In the genomic region with DNA sequence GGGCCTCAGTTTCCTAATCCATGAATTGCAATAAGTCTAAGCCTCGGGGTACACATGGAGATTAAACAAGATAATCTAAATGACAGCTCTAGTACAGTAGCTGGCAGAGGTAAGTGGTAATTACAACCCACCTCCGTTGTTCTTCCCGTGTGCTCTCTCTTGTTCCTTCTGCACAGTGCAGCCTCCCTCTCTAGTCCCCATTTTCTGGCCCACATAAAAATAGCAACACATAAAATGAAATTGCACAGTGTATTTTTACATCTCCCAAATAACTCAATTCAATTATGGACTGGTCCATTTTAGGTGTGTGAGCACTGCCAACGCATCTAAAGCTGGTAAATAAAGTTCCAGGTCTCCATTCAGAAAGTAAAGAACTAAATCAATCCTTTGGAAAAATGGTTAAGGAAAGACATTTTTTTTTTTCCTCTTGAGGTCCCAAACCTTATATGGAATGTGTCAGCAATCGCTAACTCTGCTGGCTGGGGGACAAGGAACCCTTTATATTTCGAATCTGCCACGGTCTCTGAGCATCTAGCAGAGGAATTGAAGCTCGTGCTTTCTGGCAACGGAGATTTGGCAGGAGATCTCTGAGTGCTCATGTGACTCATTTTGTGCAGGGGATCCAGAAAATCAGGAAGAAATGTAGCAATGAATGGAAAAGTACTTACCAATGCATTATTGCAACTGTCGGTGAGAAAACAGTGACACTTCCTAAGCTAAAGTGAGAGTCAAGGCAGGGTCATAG, we compare ENCODE assay signal across 11 mouse cellular contexts. TPM values are rescaled to one million over a fixed set of nuclear protein-coding genes. Genes with fewer than 3 reads are reported as not detected.
A peak's percentile ranks its signal among the peaks of the same experiment; 100 is the strongest.
DNase-seq lines count a peak whose midpoint lies in the region; ATAC-seq lines count a peak whose summit lies in the region.
"Had no signal": no experiment of that assay in that cellular context is flagged by ENCODE, and none has a peak within 500 bp of the region (broad histone marks: within the 10 kb centered on the region; RNA-seq: fewer than 3 reads in every experiment).

No protein-coding gene starts in this region.

- H3K9ac ChIP-seq in forebrain, embryonic 16.5 days (replicated peaks; ENCODE audit: low read depth, low read length): no peak overlapping the region
- no peak overlapping the region for H3K9ac ChIP-seq in forebrain, embryonic 13.5 days
- H3K9ac ChIP-seq in limb, embryonic 12.5 days (replicated peaks): no peak overlapping the region
- H3K9ac ChIP-seq in embryonic facial prominence, embryonic 15.5 days: no peak overlapping the region
- H3K9ac ChIP-seq: neural tube, embryonic 13.5 days had no signal

- peaks cover 8% of the 10 kb centered on the region for H3K4me1 ChIP-seq in forebrain, embryonic 16.5 days (replicated peaks; ENCODE audit: control insufficient read depth, insufficient read depth, low read length)
- H3K4me1 ChIP-seq in forebrain, embryonic 13.5 days: no peaks in the 10 kb centered on the region
- no peaks in the 10 kb centered on the region for H3K4me1 ChIP-seq in limb, embryonic 12.5 days (replicated peaks)
- H3K4me1 ChIP-seq in limb, embryonic 10.5 days: no peaks in the 10 kb centered on the region
- peaks cover 12% of the 10 kb centered on the region for H3K4me1 ChIP-seq in embryonic facial prominence, embryonic 15.5 days
- H3K4me1 ChIP-seq: neural tube, embryonic 13.5 days had no signal

- WGBS in forebrain, embryonic 16.5 days: 40% methylated on average over 10 of the region's 10 CpGs
- WGBS in forebrain, embryonic 13.5 days: 63% methylated on average over 10 of the region's 10 CpGs
- 67% methylated on average over 10 of the region's 10 CpGs for WGBS in limb, embryonic 12.5 days
- 79% methylated on average over 10 of the region's 10 CpGs for WGBS in limb, embryonic 10.5 days
- WGBS in embryonic facial prominence, embryonic 15.5 days: 35% methylated on average over 10 of the region's 10 CpGs

- H3K27me3 ChIP-seq in forebrain, embryonic 16.5 days (replicated peaks; ENCODE audit: control insufficient read depth, insufficient read depth, low read length): no peaks in the 10 kb centered on the region
- no peaks in the 10 kb centered on the region for H3K27me3 ChIP-seq in forebrain, embryonic 13.5 days
- H3K27me3 ChIP-seq in limb, embryonic 12.5 days: no peaks in the 10 kb centered on the region
- H3K27me3 ChIP-seq in limb, embryonic 10.5 days (ENCODE audit: low read depth, poor library complexity, severe bottlenecking): no peaks in the 10 kb centered on the region
- H3K27me3 ChIP-seq in embryonic facial prominence, embryonic 15.5 days: no peaks in the 10 kb centered on the region
- H3K27me3 ChIP-seq: neural tube, embryonic 13.5 days had no signal

- H3K4me3 ChIP-seq in forebrain, embryonic 16.5 days (replicated peaks; ENCODE audit: low read length): no peak overlapping the region
- H3K4me3 ChIP-seq in forebrain, embryonic 13.5 days: no peak overlapping the region
- no peak overlapping the region for H3K4me3 ChIP-seq in limb, embryonic 12.5 days (replicated peaks)
- H3K4me3 ChIP-seq in limb, embryonic 10.5 days: no peak overlapping the region
- no peak overlapping the region for H3K4me3 ChIP-seq in embryonic facial prominence, embryonic 15.5 days (replicated peaks)
- H3K4me3 ChIP-seq: left cerebral cortex, adult 2 months; neural tube, embryonic 13.5 days had no signal

- H3K27ac ChIP-seq in forebrain, embryonic 16.5 days (ENCODE audit: low read length): 0 out of 2 replicates have a peak overlapping the region, but pooled peaks have one; percentile 10
- H3K27ac ChIP-seq in forebrain, embryonic 13.5 days: no peak overlapping the region
- 0 out of 2 replicates have a peak overlapping the region, but pooled peaks have one; percentile 41 for H3K27ac ChIP-seq in limb, embryonic 12.5 days
- no peak overlapping the region for H3K27ac ChIP-seq in limb, embryonic 10.5 days
- H3K27ac ChIP-seq in embryonic facial prominence, embryonic 15.5 days (replicated peaks): peak overlapping the region; percentile 39; the same call in 1 of the 2 replicates
- H3K27ac ChIP-seq: left cerebral cortex, adult 2 months; neural tube, embryonic 13.5 days had no signal

- H3K4me2 ChIP-seq in forebrain, embryonic 16.5 days (ENCODE audit: low read length): no peak overlapping the region
- H3K4me2 ChIP-seq in forebrain, embryonic 13.5 days: no peak overlapping the region
- no peak overlapping the region for H3K4me2 ChIP-seq in limb, embryonic 12.5 days
- H3K4me2 ChIP-seq in embryonic facial prominence, embryonic 15.5 days (replicated peaks): no peak overlapping the region
- H3K4me2 ChIP-seq: neural tube, embryonic 13.5 days had no signal

- no peaks in the 10 kb centered on the region for H3K36me3 ChIP-seq in forebrain, embryonic 16.5 days (ENCODE audit: control insufficient read depth, insufficient read depth)
- no peaks in the 10 kb centered on the region for H3K36me3 ChIP-seq in forebrain, embryonic 13.5 days (ENCODE audit: poor library complexity, severe bottlenecking)
- no peaks in the 10 kb centered on the region for H3K36me3 ChIP-seq in limb, embryonic 12.5 days
- H3K36me3 ChIP-seq in limb, embryonic 10.5 days: no peaks in the 10 kb centered on the region
- H3K36me3 ChIP-seq in embryonic facial prominence, embryonic 15.5 days: no peaks in the 10 kb centered on the region
- H3K36me3 ChIP-seq: neural tube, embryonic 13.5 days had no signal

- no peak for DNase-seq in limb, embryonic 10.5 days (ENCODE audit: low spot score)
- peak; percentile 17 for DNase-seq in lung, postnatal 14 days
- DNase-seq in T-cell, adult 2 months (ENCODE audit: low spot score): no peak
- DNase-seq in testis, postnatal 14 days (ENCODE audit: low spot score): no peak
- DNase-seq: cerebellum, adult 9-11 months had no signal

- H3K9me3 ChIP-seq in forebrain, embryonic 16.5 days (ENCODE audit: control insufficient read depth, low read length): no peaks in the 10 kb centered on the region
- H3K9me3 ChIP-seq in forebrain, embryonic 13.5 days (replicated peaks): no peaks in the 10 kb centered on the region; the same call in 1 of the 2 replicates
- H3K9me3 ChIP-seq in limb, embryonic 12.5 days: no peaks in the 10 kb centered on the region
- H3K9me3 ChIP-seq in limb, embryonic 10.5 days (replicated peaks): no peaks in the 10 kb centered on the region
- H3K9me3 ChIP-seq in embryonic facial prominence, embryonic 15.5 days (replicated peaks): no peaks in the 10 kb centered on the region
- H3K9me3 ChIP-seq: neural tube, embryonic 13.5 days had no signal

- peak; percentile 52; the same call in 1 of the 2 replicates for ATAC-seq in forebrain, embryonic 16.5 days
- no peak for ATAC-seq in forebrain, embryonic 13.5 days
- no peak for ATAC-seq in limb, embryonic 12.5 days (ENCODE audit: insufficient number of reproducible peaks, insufficient read depth, low FRiP score, low TSS enrichment, low read depth)
- no peak for ATAC-seq in embryonic facial prominence, embryonic 15.5 days (ENCODE audit: insufficient number of reproducible peaks, low FRiP score, low TSS enrichment, low read depth)

RNA-seq across cellular contexts. Expression of a gene that starts 19.7 kb away (rescaled TPM):
- 33.5 and 37.0 TPM in 2 replicates for polyA plus RNA-seq in forebrain, embryonic 16.5 days (2015; fragmentation: Nextera tagmentation; extraction: Ambion mirVana)
- 40.4 and 44.4 TPM in 2 replicates for polyA plus RNA-seq in forebrain, embryonic 13.5 days (2015; fragmentation: Nextera tagmentation; extraction: Ambion mirVana)
- polyA plus RNA-seq in limb, embryonic 12.5 days (2016; fragmentation: Nextera tagmentation; extraction: Ambion mirVana): 43.5 and 50.1 TPM in 2 replicates
- polyA plus RNA-seq in limb, embryonic 10.5 days (2016; fragmentation: Nextera tagmentation; extraction: Ambion mirVana): 27.4 and 34.6 TPM in 2 replicates
- polyA plus RNA-seq in embryonic facial prominence, embryonic 15.5 days (2015; fragmentation: Nextera tagmentation; extraction: Ambion mirVana): 31.0 and 33.5 TPM in 2 replicates

Comparison
In these comparisons a context has a peak if more than half of its experiments do, and no peak if none do; other contexts are left out.
1. H3K27ac ChIP-seq: peak in forebrain, embryonic 16.5 days (single experiment), limb, embryonic 12.5 days (single experiment) and embryonic facial prominence, embryonic 15.5 days (single experiment); none in forebrain, embryonic 13.5 days (single experiment) and limb, embryonic 10.5 days (single experiment).